Comparison of ENCODE assay signal across 23 mouse cellular contexts in the genomic region with DNA sequence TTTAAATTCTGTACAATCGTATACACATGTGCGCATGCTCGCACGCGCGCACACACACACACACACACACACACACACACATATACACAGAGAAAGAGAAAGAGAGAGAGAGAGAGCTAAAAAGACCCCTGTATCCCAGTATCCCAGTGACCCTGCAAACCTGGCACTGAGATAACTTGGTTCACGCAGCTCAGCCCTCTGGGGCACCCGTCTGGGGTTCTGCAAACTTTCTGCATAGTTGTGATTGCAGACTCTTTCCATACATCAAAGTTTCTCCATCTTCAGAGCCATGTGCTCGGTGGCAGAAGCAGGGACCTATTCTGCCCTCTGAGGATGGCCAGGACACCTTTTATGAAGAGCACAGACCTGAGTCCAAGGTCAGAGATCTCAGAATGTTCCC. TPM values are rescaled to one million over a fixed set of nuclear protein-coding genes. Genes with fewer than 3 reads are reported as not detected.
DNase-seq lines count a peak whose midpoint lies in the region; ATAC-seq and TF ChIP-seq lines count a peak whose summit lies in the region.
"Had no signal": no experiment of that assay in that cellular context is flagged by ENCODE, and none has a peak within 500 bp of the region (broad histone marks: within the 10 kb centered on the region; RNA-seq: fewer than 3 reads in every experiment).

No protein-coding gene starts in this region.

- peak; percentile 83 for DNase-seq in heart, adult 11 months
- no peak for DNase-seq in heart, adult 18-20 months
- DNase-seq in midbrain, embryonic 11.5 days (ENCODE audit: low spot score, missing footprints): peak; percentile 56
- DNase-seq in midbrain, postnatal 0 days (ENCODE audit: low spot score): no peak
- DNase-seq in left cerebral cortex, postnatal 4 days: no peak
- no peak for DNase-seq in adrenal gland, postnatal 25 days
- DNase-seq: adrenal gland, adult 2 months; adrenal gland, adult 8-10 months; adrenal gland, postnatal 10 days; adrenal gland, postnatal 14 days; adrenal gland, postnatal 36 days; B cell, adult 2 months; cerebellum, adult 11 months; cerebellum, adult 11-12 months; cerebellum, adult 18-20 months; cerebellum, adult 2 months had no signal

- H3K4me2 ChIP-seq in midbrain, embryonic 11.5 days: no peak overlapping the region
- H3K4me2 ChIP-seq in midbrain, postnatal 0 days (ENCODE audit: low read depth, low read length, poor library complexity, severe bottlenecking): no peak overlapping the region
- peak overlapping the region; percentile 90 for H3K4me2 ChIP-seq in myocyte (ENCODE audit: low read depth)

- no peaks in the 10 kb centered on the region for H3K79me3 ChIP-seq in C2C12 (ENCODE audit: low read depth)

- H3K27ac ChIP-seq in midbrain, embryonic 11.5 days (ENCODE audit: low read depth, low read length): no peak overlapping the region
- H3K27ac ChIP-seq in midbrain, postnatal 0 days (ENCODE audit: low read depth, low read length): no peak overlapping the region

- no peaks in the 10 kb centered on the region for H3K79me2 ChIP-seq in C2C12 (ENCODE audit: control insufficient read depth, insufficient read depth)
- H3K79me2 ChIP-seq in myocyte (ENCODE audit: control insufficient read depth, insufficient read depth): no peaks in the 10 kb centered on the region

- no peak for TF ChIP-seq POLR2A in myocyte (IDR thresholded peaks at IDR 0.05; ENCODE audit: insufficient read length, low read depth)

- intact Hi-C loops in left cerebral cortex, postnatal 4 days (cut with DNase I): no loop called here

- H3K9ac ChIP-seq in midbrain, embryonic 11.5 days (ENCODE audit: low read length): no peak overlapping the region
- H3K9ac ChIP-seq in midbrain, postnatal 0 days (replicated peaks; ENCODE audit: low read length, poor library complexity, severe bottlenecking): no peak overlapping the region

- 96% methylated on average over 9 of the region's 9 CpGs for WGBS in midbrain, embryonic 11.5 days
- WGBS in midbrain, postnatal 0 days: 91% methylated on average over 9 of the region's 9 CpGs

- ATAC-seq in midbrain, embryonic 11.5 days (ENCODE audit: low FRiP score): no peak
- no peak for ATAC-seq in midbrain, postnatal 0 days (ENCODE audit: low FRiP score)
- ATAC-seq: activated CD4-positive, CD25-positive, alpha-beta regulatory T cell, adult 4 months; CD4-positive, CD25-positive, alpha-beta regulatory T cell, adult 4 months; Patski had no signal

- no peak overlapping the region for H3K4me3 ChIP-seq in midbrain, embryonic 11.5 days (ENCODE audit: low read depth, low read length)
- H3K4me3 ChIP-seq in midbrain, postnatal 0 days (ENCODE audit: low read depth, low read length): no peak overlapping the region
- H3K4me3 ChIP-seq in C2C12 (ENCODE audit: insufficient read depth, poor library complexity, severe bottlenecking) (no peak overlapping the region), myocyte (no peak overlapping the region)

- H3K27me3 ChIP-seq in midbrain, embryonic 11.5 days (ENCODE audit: control insufficient read depth, insufficient read depth, low read length): no peaks in the 10 kb centered on the region
- H3K27me3 ChIP-seq in midbrain, postnatal 0 days (ENCODE audit: insufficient read depth, low read length): no peaks in the 10 kb centered on the region
- H3K27me3 ChIP-seq in C2C12 (ENCODE audit: control insufficient read depth, insufficient read depth, insufficient read length) (no peaks in the 10 kb centered on the region), myocyte (ENCODE audit: control insufficient read depth, insufficient read depth, insufficient read length) (no peaks in the 10 kb centered on the region)
- H3K27me3 ChIP-seq: CH12.LX, Patski had no signal

- H3K36me3 ChIP-seq in midbrain, embryonic 11.5 days (ENCODE audit: control insufficient read depth, insufficient read depth, low read length): peaks cover 4% of the 10 kb centered on the region; the same call in 1 of the 2 replicates
- H3K36me3 ChIP-seq in midbrain, postnatal 0 days (ENCODE audit: insufficient read depth, low read length): peaks cover 24% of the 10 kb centered on the region; the same call in 1 of the 2 replicates
- H3K36me3 ChIP-seq in C2C12 (ENCODE audit: control insufficient read depth, insufficient read depth) (no peaks in the 10 kb centered on the region), myocyte (ENCODE audit: control insufficient read depth, insufficient read depth) (no peaks in the 10 kb centered on the region)

- peak overlapping the region; percentile 21 for H3ac ChIP-seq in C2C12 (ENCODE audit: control insufficient read depth, insufficient read length, low read depth)
- no peak overlapping the region for H3ac ChIP-seq in myocyte (ENCODE audit: control insufficient read depth, insufficient read length)

- peaks cover 3% of the 10 kb centered on the region; the same call in 1 of the 2 replicates for H3K9me3 ChIP-seq in midbrain, embryonic 11.5 days (ENCODE audit: control insufficient read depth, low read length)
- no peaks in the 10 kb centered on the region for H3K9me3 ChIP-seq in midbrain, postnatal 0 days (ENCODE audit: low read length)
- H3K9me3 ChIP-seq: G1E had no signal

- H3K4me1 ChIP-seq in midbrain, embryonic 11.5 days (ENCODE audit: control insufficient read depth, insufficient read depth, low read length): no peaks in the 10 kb centered on the region
- no peaks in the 10 kb centered on the region for H3K4me1 ChIP-seq in midbrain, postnatal 0 days (ENCODE audit: insufficient read depth, low read length)

- no peak for TF ChIP-seq CTCF in midbrain, postnatal 0 days (IDR thresholded peaks at IDR 0.05)
- no peak for TF ChIP-seq CTCF in C2C12 (IDR thresholded peaks at IDR 0.05; ENCODE audit: control insufficient read depth, insufficient read depth, insufficient read length)

TF ChIP-seq in C2C12, 6 proteins besides CTCF, POLR2A, EP300 and RAD21:
- no peak for TF ChIP-seq MAX (IDR thresholded peaks at IDR 0.05)
- no peak for TF ChIP-seq FOSL1 (IDR thresholded peaks at IDR 0.05; ENCODE audit: insufficient read depth, low read length, poor library complexity, severe bottlenecking)
- no peak for TF ChIP-seq USF1 (IDR thresholded peaks at IDR 0.05; ENCODE audit: low read depth)
- no peak for TF ChIP-seq CEBPB (IDR thresholded peaks at IDR 0.05; ENCODE audit: low read depth)
- TF ChIP-seq MYOG (IDR thresholded peaks at IDR 0.05; ENCODE audit: control insufficient read depth, extremely low read depth, insufficient read length): no peak
- TF ChIP-seq MYOD1 (IDR thresholded peaks at IDR 0.05; ENCODE audit: control insufficient read depth, insufficient read length, low read depth): no peak

TF ChIP-seq in myocyte, 11 proteins besides CTCF, POLR2A, EP300 and RAD21:
- no peak for TF ChIP-seq POLR2AphosphoS2 (IDR thresholded peaks at IDR 0.05; ENCODE audit: insufficient read length, low read depth)
- TF ChIP-seq E2F4 (IDR thresholded peaks at IDR 0.05; ENCODE audit: insufficient read depth): no peak
- TF ChIP-seq CEBPB (IDR thresholded peaks at IDR 0.05; ENCODE audit: insufficient read depth, poor library complexity, severe bottlenecking): no peak

RNA-seq across cellular contexts. Expression of a gene that starts 33.6 kb away (rescaled TPM):
- 1 to 10 TPM; 3.8 to 4.4 TPM for total RNA-seq in heart, adult 18-20 months (2021)
- polyA plus RNA-seq in midbrain, embryonic 11.5 days (2014; fragmentation: Nextera tagmentation; extraction: Ambion mirVana): 26.6 and 27.9 TPM in 2 replicates
- total RNA-seq in midbrain, postnatal 0 days (2014; rRNA removed): 114 and 124 TPM in 2 replicates
- polyA plus RNA-seq in midbrain, postnatal 0 days (2015; fragmentation: Nextera tagmentation; extraction: Ambion mirVana): 64.3 and 67.7 TPM in 2 replicates
- polyA plus RNA-seq in C2C12 (2012; fragmentation: generic; extraction: Trizol) (1.1 TPM), myocyte (2012; fragmentation: generic; extraction: Trizol) (1.1 TPM)
- 100 to 1,000 TPM; 101 to 112 TPM for total RNA-seq in left cerebral cortex, postnatal 4 days (2021)
- total RNA-seq in adrenal gland, postnatal 25 days (2021): 3.2 and 4.5 TPM in 2 replicates

Comparison
In these comparisons a context has a peak if more than half of its experiments do, and no peak if none do; other contexts are left out.
1. DNase-seq: peak in heart, adult 11 months (single experiment) and midbrain, embryonic 11.5 days (single experiment); none in heart, adult 18-20 months (0 of 2), midbrain, postnatal 0 days (single experiment), left cerebral cortex, postnatal 4 days (single experiment) and adrenal gland, postnatal 25 days (single experiment).
2. RNA of a gene that starts 33.6 kb away (total RNA-seq): 114 to 124 TPM in midbrain, postnatal 0 days and 101 to 112 TPM in left cerebral cortex, postnatal 4 days; 3.2 to 4.5 TPM in adrenal gland, postnatal 25 days and 3.8 to 4.4 TPM in heart, adult 18-20 months; every median in the first group is over 10 times any median in the second.